Mouse (Mus musculus): Measurements from ENCODE around the gene Dhx32. TPM values are rescaled to one million over a fixed set of nuclear protein-coding genes. Genes with fewer than 3 reads are reported as not detected.

Gene Dhx32
- polyA plus RNA-seq (2012; ENCODE audit: insufficient read depth, insufficient read length, low replicate concordance, missing spikeins), result not detected in 2 replicates

- TF ChIP-seq CTCF (IDR thresholded peaks at IDR 0.05; ENCODE audit: insufficient read depth, low read depth, low read length), result 0 out of 2 replicates have a peak, but pooled peaks have one; percentile 41
- no peak for TF ChIP-seq POLR2A (IDR thresholded peaks at IDR 0.05; ENCODE audit: insufficient read depth, low read depth, low read length)
- Histone ChIP-seq H3K4me3 (ENCODE audit: insufficient read depth, low read depth, low read length) (no peak within 1 kb of the TSS), H3K27ac (ENCODE audit: insufficient read depth, low read depth, low read length) (no peak within 1 kb of the TSS), H3K4me1 (ENCODE audit: control insufficient read depth, insufficient read depth, low read length) (peaks cover 6% of the 10 kb centered on the region)
- WGBS, result 27% methylated on average over 18 of the region's 18 CpGs
Measured at GRCm38 (mm10) chr7:133782717-133783435, at the start of gene Dhx32. Gene Dhx32, minus strand, starts transcription at chr7:133782726.

- H3K4me3 ChIP-seq (ENCODE audit: insufficient read depth, low read depth, low read length), result no peak overlapping the region
- no peak overlapping the region for H3K27ac ChIP-seq (ENCODE audit: insufficient read depth, low read depth, low read length)
- TF ChIP-seq CTCF (IDR thresholded peaks at IDR 0.05; ENCODE audit: insufficient read depth, low read depth, low read length), result no peak
- TF ChIP-seq POLR2A (IDR thresholded peaks at IDR 0.05; ENCODE audit: insufficient read depth, low read depth, low read length), result no peak
- 0 out of 2 replicates have a peak, but pooled peaks cover 2% of the 10 kb centered on the region for H3K4me1 ChIP-seq (ENCODE audit: control insufficient read depth, insufficient read depth, low read length)
- WGBS, result 70% methylated on average over 7 of the region's 7 CpGs
Measured at GRCm38 (mm10) chr7:133829579-133829978, 47.1 kb upstream of the Dhx32 start.

- Histone ChIP-seq H3K4me3 (ENCODE audit: insufficient read depth, low read depth, low read length) (no peak overlapping the region), H3K27ac (ENCODE audit: insufficient read depth, low read depth, low read length) (no peak overlapping the region), H3K4me1 (ENCODE audit: control insufficient read depth, insufficient read depth, low read length) (0 out of 2 replicates have a peak, but pooled peaks cover 2% of the 10 kb centered on the region)
- 26% methylated on average over 4 of the region's 4 CpGs for WGBS
- TF ChIP-seq CTCF (IDR thresholded peaks at IDR 0.05; ENCODE audit: insufficient read depth, low read depth, low read length) (no peak), POLR2A (IDR thresholded peaks at IDR 0.05; ENCODE audit: insufficient read depth, low read depth, low read length) (no peak)
Measured at GRCm38 (mm10) chr7:133828514-133828913, 46.0 kb upstream of the Dhx32 start.

GRCm38 (mm10) chr7:133824579-133824978 lies 42.1 kb upstream of the Dhx32 start:
- H3K4me1 ChIP-seq (ENCODE audit: control insufficient read depth, insufficient read depth, low read length), result 0 out of 2 replicates have a peak, but pooled peaks cover 2% of the 10 kb centered on the region
- no peak overlapping the region for H3K27ac ChIP-seq (ENCODE audit: insufficient read depth, low read depth, low read length)
- H3K4me3 ChIP-seq (ENCODE audit: insufficient read depth, low read depth, low read length), result no peak overlapping the region
- 98% methylated on average over 2 of the region's 2 CpGs for WGBS
- no peak for TF ChIP-seq CTCF (IDR thresholded peaks at IDR 0.05; ENCODE audit: insufficient read depth, low read depth, low read length)
- TF ChIP-seq POLR2A (IDR thresholded peaks at IDR 0.05; ENCODE audit: insufficient read depth, low read depth, low read length), result no peak

GRCm38 (mm10) chr7:133823751-133824150 lies 41.2 kb upstream of the Dhx32 start:
- TF ChIP-seq CTCF (IDR thresholded peaks at IDR 0.05; ENCODE audit: insufficient read depth, low read depth, low read length) (no peak), POLR2A (IDR thresholded peaks at IDR 0.05; ENCODE audit: insufficient read depth, low read depth, low read length) (no peak)
- 0 out of 2 replicates have a peak, but pooled peaks cover 2% of the 10 kb centered on the region for H3K4me1 ChIP-seq (ENCODE audit: control insufficient read depth, insufficient read depth, low read length)
- WGBS, result 95% methylated on average over 6 of the region's 6 CpGs
- H3K4me3 ChIP-seq (ENCODE audit: insufficient read depth, low read depth, low read length), result no peak overlapping the region
- no peak overlapping the region for H3K27ac ChIP-seq (ENCODE audit: insufficient read depth, low read depth, low read length)

- 62% methylated on average over 4 of the region's 4 CpGs for WGBS
- TF ChIP-seq CTCF (IDR thresholded peaks at IDR 0.05; ENCODE audit: insufficient read depth, low read depth, low read length), result no peak
- TF ChIP-seq POLR2A (IDR thresholded peaks at IDR 0.05; ENCODE audit: insufficient read depth, low read depth, low read length), result no peak
- Histone ChIP-seq H3K4me1 (ENCODE audit: control insufficient read depth, insufficient read depth, low read length) (no peaks in the 10 kb centered on the region), H3K4me3 (ENCODE audit: insufficient read depth, low read depth, low read length) (no peak overlapping the region), H3K27ac (ENCODE audit: insufficient read depth, low read depth, low read length) (no peak overlapping the region)
Measured at GRCm38 (mm10) chr7:133813331-133813730, 30.8 kb upstream of the Dhx32 start.

- TF ChIP-seq CTCF (IDR thresholded peaks at IDR 0.05; ENCODE audit: insufficient read depth, low read depth, low read length) (no peak), POLR2A (IDR thresholded peaks at IDR 0.05; ENCODE audit: insufficient read depth, low read depth, low read length) (no peak)
- WGBS, result 84% methylated on average over 7 of the region's 7 CpGs
- H3K4me1 ChIP-seq (ENCODE audit: control insufficient read depth, insufficient read depth, low read length), result no peaks in the 10 kb centered on the region
- H3K4me3 ChIP-seq (ENCODE audit: insufficient read depth, low read depth, low read length), result no peak overlapping the region
- H3K27ac ChIP-seq (ENCODE audit: insufficient read depth, low read depth, low read length), result no peak overlapping the region
Measured at GRCm38 (mm10) chr7:133812927-133813326, 30.4 kb upstream of the Dhx32 start.

GRCm38 (mm10) chr7:133805614-133806175 lies 23.2 kb upstream of the Dhx32 start:
- Histone ChIP-seq H3K4me3 (ENCODE audit: insufficient read depth, low read depth, low read length) (no peak overlapping the region), H3K27ac (ENCODE audit: insufficient read depth, low read depth, low read length) (no peak overlapping the region), H3K4me1 (ENCODE audit: control insufficient read depth, insufficient read depth, low read length) (no peaks in the 10 kb centered on the region)
- 51% methylated on average over 7 of the region's 7 CpGs for WGBS
- TF ChIP-seq POLR2A (IDR thresholded peaks at IDR 0.05; ENCODE audit: insufficient read depth, low read depth, low read length) (no peak), CTCF (IDR thresholded peaks at IDR 0.05; ENCODE audit: insufficient read depth, low read depth, low read length) (no peak)

- no peak overlapping the region for H3K4me3 ChIP-seq (ENCODE audit: insufficient read depth, low read depth, low read length)
- no peaks in the 10 kb centered on the region for H3K4me1 ChIP-seq (ENCODE audit: control insufficient read depth, insufficient read depth, low read length)
- H3K27ac ChIP-seq (ENCODE audit: insufficient read depth, low read depth, low read length), result no peak overlapping the region
- WGBS, result 63% methylated on average over 6 of the region's 6 CpGs
- TF ChIP-seq CTCF (IDR thresholded peaks at IDR 0.05; ENCODE audit: insufficient read depth, low read depth, low read length) (no peak), POLR2A (IDR thresholded peaks at IDR 0.05; ENCODE audit: insufficient read depth, low read depth, low read length) (no peak)
Measured at GRCm38 (mm10) chr7:133801823-133802222, 19.3 kb upstream of the Dhx32 start.
